Mouse (Mus musculus) left cerebral cortex, adult 8-10 months (tissue): ENCODE measurements around the gene Calr3. TPM values are rescaled to one million over a fixed set of nuclear protein-coding genes. Genes with fewer than 3 reads are reported as not detected.

Experiments used
- microRNA-seq, 2 experiments: library from miRNA; unstranded; fragments of <30 nt; microRNA quantifications; one replicate each; pipeline ENCODE4 v1.2.0; 2022
- total RNA-seq, 4 experiments: library from RNA; stranded (reverse); gene quantifications; 2 replicates each; pipeline ENCODE4 v1.2.4; 2022

The Calr3 gene
- total RNA-seq, 4 experiments from 2014 or later = 1.1 to 2.1 (median 1.3) TPM

Small RNA genes within 50 kb of the gene (microRNA-seq; reads per million reads assigned to microRNA genes)
- 0.88 to 5.7 reads per million in 2 experiments for gene Mir7068

Other genes with a start within 250 kb of the Calr3 start
- gene Cib3, start 231.0 kb downstream of the Calr3 start, total RNA-seq = not detected
- gene Gm11034, start 230.2 kb downstream of the Calr3 start, total RNA-seq = not detected
- gene Fam32a, start 224.1 kb downstream of the Calr3 start, total RNA-seq = 10 to 100 TPM; 57.9 to 61.4 (median 58.4) TPM
- gene Ap1m1, start 203.9 kb downstream of the Calr3 start, total RNA-seq = 10 to 100 TPM; 72.0 to 83.7 (median 76.7) TPM
- gene Gm10282, start 138.6 kb downstream of the Calr3 start, total RNA-seq = 1 to 10 TPM; 5.1 to 8.2 (median 6.0) TPM
- gene Klf2, start 124.8 kb downstream of the Calr3 start, total RNA-seq = 10 to 100 TPM; 10.9 to 16.5 (median 13.2) TPM
- gene Eps15l1, start 22.4 kb downstream of the Calr3 start, total RNA-seq = 10 to 100 TPM; 67.1 to 72.9 (median 70.8) TPM
- gene 1700030K09Rik, start within 50 bp of the Calr3 start, total RNA-seq = 10 to 100 TPM; 11.1 to 16.3 (median 13.3) TPM
- 10 to 100 TPM; 63.2 to 75.2 (median 67.6) TPM for gene Cherp, start 31.4 kb upstream of the Calr3 start, total RNA-seq
- gene Slc35e1, start 48.7 kb upstream of the Calr3 start, total RNA-seq = 10 to 100 TPM; 51.8 to 54.0 (median 52.8) TPM
- 10 to 100 TPM in 1 of 4 experiments, 1 to 10 TPM in 3; 8.8 to 10.7 (median 9.2) TPM for gene Med26, start 104.4 kb upstream of the Calr3 start, total RNA-seq
- gene Smim7, start 127.2 kb upstream of the Calr3 start, total RNA-seq = 100 to 1,000 TPM; 107 to 130 (median 118) TPM
- gene Tmem38a, start 128.2 kb upstream of the Calr3 start, total RNA-seq = 100 to 1,000 TPM in 3 of 4 experiments, 10 to 100 TPM in 1; 99.3 to 108 (median 103) TPM
- 10 to 100 TPM; 36.7 to 41.7 (median 39.7) TPM for gene Nwd1, start 202.8 kb upstream of the Calr3 start, total RNA-seq